Mouse (Mus musculus) left cerebral cortex, adult 18-20 months (tissue): ENCODE measurements at regions not wholly inside any gene's neighbourhood (a gene's known extent, or its start where the extent isn't known, plus 50 kb on each side); places are given as distances from the start of the nearest gene placed in this dataset.

Source experiments
- DNase-seq, 2 experiments: peaks; one replicate each; pipeline ENCODE4 v3.0.0; 2021 to 2022; ENCODE audit warnings: low spot score in 2 of 2, mixed read lengths in 1 of 2

GRCm38 (mm10) chr11:11012660-11013455 lies 101.2 kb upstream of the Vwc2 start:
- DNase-seq, result no peak

- no peak for DNase-seq
Observed at GRCm38 (mm10) chr11:11013581-11013980, 100.4 kb upstream of the Vwc2 start.

GRCm38 (mm10) chr11:11014088-11014487 lies 99.9 kb upstream of the Vwc2 start:
- peak in 1 of 2 experiments; percentile 9 for DNase-seq

GRCm38 (mm10) chr11:11014538-11014937 lies 99.5 kb upstream of the Vwc2 start:
- no peak for DNase-seq

- DNase-seq, result no peak
Observed at GRCm38 (mm10) chr11:11028849-11029248, 85.2 kb upstream of the Vwc2 start.
